Mouse (Mus musculus) left cerebral cortex, adult 9 months (tissue): ENCODE data around the gene Prelp.
"Not testable (repeated sequence)": the region's sequence is repeated elsewhere in the genome, so short reads cannot be mapped to it uniquely, and the experiment has no call there.

Experiments
- DNase-seq, 2 experiments: peaks; one replicate each; pipeline ENCODE4 v3.0.0; 2022; ENCODE audit warnings: low spot score in 2 of 2

Gene Prelp

GRCm38 (mm10) chr1:133921304-133921751 lies at the start of gene Prelp:
Gene Prelp (minus strand): TSS chr1:133921414.
- DNase-seq, result no peak

GRCm38 (mm10) chr1:133969427-133969826 lies 48.2 kb upstream of the Prelp start:
- DNase-seq, result no peak

- no peak for DNase-seq
These were observed 47.6 kb upstream of the Prelp start for GRCm38 (mm10) chr1:133968788-133969325.

- no peak for DNase-seq
These were observed 46.3 kb upstream of the Prelp start for GRCm38 (mm10) chr1:133967481-133968017.

GRCm38 (mm10) chr1:133966044-133966443 lies 44.8 kb upstream of the Prelp start:
- no peak for DNase-seq

GRCm38 (mm10) chr1:133965298-133965697 lies 44.1 kb upstream of the Prelp start:
- DNase-seq, result no peak

GRCm38 (mm10) chr1:133964742-133965141 lies 43.5 kb upstream of the Prelp start:
- DNase-seq, result no peak

- not testable (repeated sequence) for DNase-seq
These were observed 42.4 kb upstream of the Prelp start for GRCm38 (mm10) chr1:133963578-133963977.

- not testable (repeated sequence) for DNase-seq
These were observed 41.9 kb upstream of the Prelp start for GRCm38 (mm10) chr1:133963128-133963527.

- peak in 1 of 2 experiments; percentile 38 for DNase-seq
These were observed 40.3 kb upstream of the Prelp start for GRCm38 (mm10) chr1:133961281-133962134.

GRCm38 (mm10) chr1:133959521-133959920 lies 38.3 kb upstream of the Prelp start:
- no peak for DNase-seq

- DNase-seq, result no peak
These were observed 32.8 kb upstream of the Prelp start for GRCm38 (mm10) chr1:133954009-133954408.

GRCm38 (mm10) chr1:133953261-133953742 lies 32.1 kb upstream of the Prelp start:
- peak in 1 of 2 experiments; percentile 12 for DNase-seq

GRCm38 (mm10) chr1:133951598-133951997 lies 30.4 kb upstream of the Prelp start:
- DNase-seq, result no peak

- DNase-seq, result no peak
These were observed 29.0 kb upstream of the Prelp start for GRCm38 (mm10) chr1:133950061-133950782.

GRCm38 (mm10) chr1:133945106-133945505 lies 23.9 kb upstream of the Prelp start:
- no peak for DNase-seq

- no peak for DNase-seq
These were observed 20.7 kb upstream of the Prelp start for GRCm38 (mm10) chr1:133941904-133942303.

- DNase-seq, result no peak
These were observed 20.1 kb upstream of the Prelp start for GRCm38 (mm10) chr1:133941158-133941860.

GRCm38 (mm10) chr1:133940481-133941092 lies 19.4 kb upstream of the Prelp start:
- no peak for DNase-seq

- no peak for DNase-seq
These were observed 18.5 kb upstream of the Prelp start for GRCm38 (mm10) chr1:133939708-133940107.

- DNase-seq, result no peak
These were observed 15.0 kb upstream of the Prelp start for GRCm38 (mm10) chr1:133936169-133936568.
